10 mouse cellular contexts compared by ENCODE assay signal in genomic region chr11:117106633-117107334, GRCm38 (mm10). TPM values are rescaled to one million over a fixed set of nuclear protein-coding genes. Genes with fewer than 3 reads are reported as not detected.
DNase-seq lines count a peak whose midpoint lies in the region; ATAC-seq and TF ChIP-seq lines count a peak whose summit lies in the region.
"Had no signal": no experiment of that assay in that cellular context is flagged by ENCODE, and none has a peak within 500 bp of the region (broad histone marks: within the 10 kb centered on the region; RNA-seq: fewer than 3 reads in every experiment).

No protein-coding gene starts in this region.

- H3K4me2 ChIP-seq in neural tube, embryonic 11.5 days (ENCODE audit: low read depth) = no peak overlapping the region
- H3K4me2 ChIP-seq in embryonic facial prominence, embryonic 14.5 days (ENCODE audit: low read depth, low read length) = no peak overlapping the region
- no peak overlapping the region for H3K4me2 ChIP-seq in limb, embryonic 13.5 days (replicated peaks)
- H3K4me2 ChIP-seq: liver, embryonic 12.5 days had no signal

- H3K9ac ChIP-seq in neural tube, embryonic 11.5 days (ENCODE audit: low read length) = peak overlapping the region; percentile 43
- peak overlapping the region; percentile 0; the same call in 1 of the 2 replicates for H3K9ac ChIP-seq in embryonic facial prominence, embryonic 14.5 days (ENCODE audit: low read depth, low read length)
- H3K9ac ChIP-seq in limb, embryonic 13.5 days = no peak overlapping the region
- H3K9ac ChIP-seq: liver, embryonic 12.5 days had no signal

- peak overlapping the region; percentile 24 for H3K27ac ChIP-seq in neural tube, embryonic 11.5 days (ENCODE audit: low read depth, low read length)
- peak overlapping the region; percentile 53 for H3K27ac ChIP-seq in embryonic facial prominence, embryonic 14.5 days (replicated peaks; ENCODE audit: low read depth, low read length)
- peak overlapping the region; percentile 94 for H3K27ac ChIP-seq in limb, embryonic 13.5 days
- H3K27ac ChIP-seq in gastrocnemius, adult 2 months = no peak overlapping the region
- H3K27ac ChIP-seq: liver, embryonic 12.5 days had no signal

- peak; percentile 52 for DNase-seq in neural tube, embryonic 11.5 days (ENCODE audit: low spot score)
- no peak for DNase-seq in neural tube, embryonic 10.5 days (ENCODE audit: extremely low spot score, low spot score)
- DNase-seq in embryonic facial prominence, embryonic 14.5 days (ENCODE audit: low spot score) = no peak
- DNase-seq in adrenal gland, adult (ENCODE audit: inconsistent age in 2 of 2, low spot score in 1 of 2) = no peak
- no peak for DNase-seq in ovary, postnatal 14 days (ENCODE audit: low spot score)
- no peak for DNase-seq in gastrocnemius, adult 2 months
- DNase-seq: kidney, postnatal 36 days; thymus, postnatal 14 days had no signal

- no peaks in the 10 kb centered on the region for H3K9me3 ChIP-seq in neural tube, embryonic 11.5 days (ENCODE audit: control insufficient read depth, low read length)
- H3K9me3 ChIP-seq in embryonic facial prominence, embryonic 14.5 days (ENCODE audit: control insufficient read depth, low read length) = no peaks in the 10 kb centered on the region
- H3K9me3 ChIP-seq in limb, embryonic 13.5 days = no peaks in the 10 kb centered on the region
- H3K9me3 ChIP-seq: liver, embryonic 12.5 days had no signal

- ATAC-seq in neural tube, embryonic 11.5 days (ENCODE audit: insufficient read depth, low FRiP score, low TSS enrichment) = no peak
- ATAC-seq in embryonic facial prominence, embryonic 14.5 days (ENCODE audit: low read depth) = peak; percentile 38; the same call in 1 of the 2 replicates
- no peak for ATAC-seq in limb, embryonic 13.5 days (ENCODE audit: low FRiP score, low read depth)
- ATAC-seq: liver, embryonic 12.5 days had no signal

- 25% methylated on average over 13 of the region's 13 CpGs for WGBS in neural tube, embryonic 11.5 days
- WGBS in embryonic facial prominence, embryonic 14.5 days = 28% methylated on average over 13 of the region's 13 CpGs
- WGBS in limb, embryonic 13.5 days = 42% methylated on average over 13 of the region's 13 CpGs

- H3K36me3 ChIP-seq in neural tube, embryonic 11.5 days (ENCODE audit: control insufficient read depth, insufficient read depth, low read length) = no peaks in the 10 kb centered on the region
- H3K36me3 ChIP-seq in embryonic facial prominence, embryonic 14.5 days (ENCODE audit: control insufficient read depth, insufficient read depth, low read length) = no peaks in the 10 kb centered on the region
- no peaks in the 10 kb centered on the region for H3K36me3 ChIP-seq in limb, embryonic 13.5 days
- H3K36me3 ChIP-seq: liver, embryonic 12.5 days had no signal

- no peak for TF ChIP-seq CTCF in gastrocnemius, adult 2 months (IDR thresholded peaks at IDR 0.05)

- H3K27me3 ChIP-seq in neural tube, embryonic 11.5 days (ENCODE audit: control insufficient read depth, insufficient read depth, low read length) = no peaks in the 10 kb centered on the region
- no peaks in the 10 kb centered on the region for H3K27me3 ChIP-seq in embryonic facial prominence, embryonic 14.5 days (replicated peaks; ENCODE audit: control insufficient read depth, insufficient read depth, low read length)
- no peaks in the 10 kb centered on the region for H3K27me3 ChIP-seq in limb, embryonic 13.5 days

- no peak overlapping the region for H3K4me3 ChIP-seq in neural tube, embryonic 11.5 days (ENCODE audit: low read depth, low read length)
- no peak overlapping the region for H3K4me3 ChIP-seq in embryonic facial prominence, embryonic 14.5 days (ENCODE audit: low read depth, low read length)
- H3K4me3 ChIP-seq in limb, embryonic 13.5 days = no peak overlapping the region
- H3K4me3 ChIP-seq in gastrocnemius, adult 2 months = no peak overlapping the region
- H3K4me3 ChIP-seq: liver, embryonic 12.5 days had no signal

- intact Hi-C loops in gastrocnemius, adult 2 months (cut with DNase I) = no loop called here

- peaks cover 12% of the 10 kb centered on the region; the same call in 1 of the 2 replicates for H3K4me1 ChIP-seq in neural tube, embryonic 11.5 days (ENCODE audit: control insufficient read depth, insufficient read depth, low read length)
- peaks cover 13% of the 10 kb centered on the region for H3K4me1 ChIP-seq in embryonic facial prominence, embryonic 14.5 days (ENCODE audit: control insufficient read depth, insufficient read depth, low read length)
- peaks cover 33% of the 10 kb centered on the region for H3K4me1 ChIP-seq in limb, embryonic 13.5 days

RNA-seq across cellular contexts. Expression of gene Sec14l1, which starts 8.2 kb away (rescaled TPM):
- polyA plus RNA-seq in neural tube, embryonic 11.5 days (2014; fragmentation: Nextera tagmentation; extraction: Ambion mirVana) = 41.5 and 44.2 TPM in 2 replicates
- 43.8 and 45.4 TPM in 2 replicates for polyA plus RNA-seq in embryonic facial prominence, embryonic 14.5 days (2014; fragmentation: Nextera tagmentation; extraction: Ambion mirVana)
- 61.2 and 65.4 TPM in 2 replicates for polyA plus RNA-seq in limb, embryonic 13.5 days (2015; fragmentation: Nextera tagmentation; extraction: Ambion mirVana)
- 10 to 100 TPM; 52.3 to 52.8 TPM for total RNA-seq in gastrocnemius, adult 2 months (2021)
